Mouse (Mus musculus): ENCODE measurements at regions not wholly inside any gene's neighbourhood (a gene's known extent, or its start where the extent isn't known, plus 50 kb on each side); places are given as distances from the start of the nearest gene placed in this dataset.

DNA sequence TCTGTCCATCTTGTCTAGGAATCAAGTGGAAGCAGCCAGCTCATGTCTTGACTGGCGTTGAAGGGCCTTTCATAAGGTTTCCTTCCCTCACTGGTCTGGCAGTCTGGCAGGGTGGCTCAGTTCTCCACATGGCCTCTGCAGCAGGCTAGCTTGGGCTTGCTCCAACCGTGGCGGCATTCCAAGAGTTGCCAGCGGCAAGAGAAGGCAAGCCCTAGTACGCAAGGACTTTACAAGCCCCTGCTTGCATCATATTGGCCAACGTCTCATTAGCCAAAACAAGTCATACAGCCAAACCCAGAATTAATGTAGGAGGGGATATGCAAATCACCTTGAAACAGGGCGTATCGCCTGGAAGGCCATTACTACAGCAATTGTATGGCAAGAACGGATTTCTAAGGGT lies 101.2 kb upstream of the Trpm1 start:
- TF ChIP-seq CTCF (IDR thresholded peaks at IDR 0.05; ENCODE audit: extremely low read depth, insufficient read length, insufficient replicate concordance, low read depth, low read length) (no peak), POLR2A (IDR thresholded peaks at IDR 0.05; ENCODE audit: low read depth, low read length) (no peak)

All from small intestine, adult 2 months (tissue).